Mouse (Mus musculus) hindbrain, postnatal 0 days (tissue): ENCODE results near the gene Kcnn3. TPM values are rescaled to one million over a fixed set of nuclear protein-coding genes. Genes with fewer than 3 reads are reported as not detected.

Experiments used
- ATAC-seq: fragments of 200-750 bp; cut with Nextera tagmentation; 2 replicates; pipeline ENCODE4 v1.8.0; 2017; ENCODE audit warnings: mild to moderate bottlenecking, moderate TSS enrichment, moderate library complexity
- DNase-seq: peaks from one replicate; pipeline ENCODE4 v3.0.0-alpha.2; 2015; ENCODE audit warnings: low spot score
- H3K27ac ChIP-seq: fragments of 300-500 bp; sonication (generic); 2 replicates; pipeline ENCODE4 v1.5.1; 2014; ENCODE audit warnings: mild to moderate bottlenecking
- H3K27me3 ChIP-seq: fragments of 300-500 bp; sonication (generic); 2 replicates; pipeline ENCODE4 v1.6.1; 2014; ENCODE audit warnings: low read length, mixed read lengths; ENCODE audit not compliant: insufficient read depth
- H3K36me3 ChIP-seq: fragments of 300-500 bp; sonication (generic); 2 replicates; pipeline ENCODE4 v1.6.1; 2014; ENCODE audit warnings: low read length, mixed read lengths; ENCODE audit not compliant: insufficient read depth
- H3K4me1 ChIP-seq: fragments of 300-500 bp; sonication (generic); 2 replicates; pipeline ENCODE4 v1.6.1; 2014; ENCODE audit warnings: antibody characterized with exemption, low read length, mixed read lengths; ENCODE audit not compliant: insufficient read depth
- H3K4me2 ChIP-seq: fragments of 300-500 bp; sonication (generic); 2 replicates; pipeline ENCODE4 v1.6.1; 2014; ENCODE audit warnings: low read depth, mild to moderate bottlenecking, low read length, moderate library complexity, mixed read lengths
- H3K4me3 ChIP-seq: fragments of 300-500 bp; sonication (generic); 2 replicates; pipeline ENCODE4 v1.5.1; 2014; ENCODE audit warnings: low read length
- H3K9ac ChIP-seq: fragments of 300-500 bp; sonication (generic); replicated peaks from 2 replicates; pipeline ENCODE4 v1.6.1; 2014; ENCODE audit warnings: mild to moderate bottlenecking, low read length, moderate library complexity, mixed read lengths
- H3K9me3 ChIP-seq: fragments of 300-500 bp; sonication (generic); 2 replicates; pipeline ENCODE4 v1.6.1; 2016; ENCODE audit warnings: low read length, mixed read lengths
- CTCF ChIP-seq: IDR thresholded peaks from 2 replicates; pipeline ENCODE4 v1.5.1; 2016; ENCODE audit warnings: antibody characterized with exemption, control low read depth, low read depth
- WGBS: fragments of 180-500 bp; shearing (Covaris S2); extraction: QIAGEN DNeasy Blood & Tissue Kit; methylation state at CpG from one replicate; pipeline ENCODE4 v1.1.7; 2014; 5-methylcytosine and 5-hydroxymethylcytosine counted together
- polyA plus RNA-seq: library from polyadenylated mRNA; unstranded; fragments of >200 nt; fragmentation: Nextera tagmentation; extraction: Ambion mirVana; gene quantifications from 2 replicates; pipeline ENCODE4 v1.2.1, GENCODE M21; 2015
- total RNA-seq: library from RNA; depleted of rRNA; stranded (reverse); fragments of >200 nt; gene quantifications from 2 replicates; pipeline ENCODE4 v1.2.3, GENCODE M21; 2014

Kcnn3 gene
- total and polyA plus RNA-seq, 2 experiments from 2014 or later = 7.4 to 27.3 TPM

DNA sequence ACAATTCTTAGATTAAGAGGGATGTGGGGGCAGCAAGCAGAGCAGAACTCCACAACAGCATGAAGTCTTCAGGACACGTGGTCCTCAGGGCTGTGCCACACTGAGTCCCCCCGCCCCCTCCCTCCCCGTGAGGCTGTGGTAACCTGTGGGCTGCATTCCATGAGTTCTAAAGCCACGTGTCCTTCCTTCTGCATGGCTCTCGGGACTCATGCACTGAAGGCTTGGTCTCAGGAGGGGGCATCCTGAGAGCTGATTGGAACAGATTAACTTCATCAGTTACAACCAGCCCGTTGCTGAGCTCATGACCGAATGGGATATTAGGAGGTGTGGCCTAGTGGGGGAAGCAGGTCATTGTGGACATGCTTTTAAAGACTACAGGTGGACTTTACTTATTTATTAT, 20.3 kb upstream of the Kcnn3 start:
- Histone ChIP-seq H3K4me3 (no peak overlapping the region), H3K4me1 (no peaks in the 10 kb centered on the region), H3K27ac (no peak overlapping the region), H3K9me3 (no peaks in the 10 kb centered on the region), H3K36me3 (no peaks in the 10 kb centered on the region), H3K9ac (no peak overlapping the region), H3K4me2 (no peak overlapping the region), H3K27me3 (no peaks in the 10 kb centered on the region)
- ATAC-seq (no peak), DNase-seq (no peak)
- WGBS = 49% methylated on average over 7 of the region's 7 CpGs
- TF ChIP-seq CTCF = no peak

DNA sequence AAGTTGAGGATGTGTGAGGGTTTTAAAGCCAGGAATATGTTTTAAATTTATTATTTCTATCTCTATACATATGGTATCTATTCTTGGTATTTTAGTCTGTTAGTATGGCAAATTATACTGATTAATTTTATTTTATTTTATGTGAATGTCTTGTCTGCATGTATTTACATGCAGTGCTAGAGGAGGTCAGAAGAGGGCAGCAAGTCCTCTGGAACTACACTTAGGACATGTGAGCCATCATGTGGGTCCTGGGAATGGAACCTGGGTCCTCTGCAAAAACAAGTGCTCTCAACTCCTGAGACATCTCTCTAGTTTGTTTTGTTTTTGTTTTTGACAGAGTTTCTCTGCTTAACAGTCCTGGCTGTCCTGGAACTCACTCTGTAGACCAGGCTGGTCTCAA, 18.5 kb upstream of the Kcnn3 start:
- DNase-seq = no peak
- H3K9me3 ChIP-seq = no peaks in the 10 kb centered on the region
- no peak overlapping the region for H3K9ac ChIP-seq
- H3K27ac ChIP-seq = no peak overlapping the region
- no peaks in the 10 kb centered on the region for H3K27me3 ChIP-seq
- no peak overlapping the region for H3K4me2 ChIP-seq
- H3K4me3 ChIP-seq = no peak overlapping the region
- peak; percentile 19; the same call in 1 of the 2 replicates for TF ChIP-seq CTCF
- H3K4me1 ChIP-seq = no peaks in the 10 kb centered on the region
- no peak for ATAC-seq
- no peaks in the 10 kb centered on the region for H3K36me3 ChIP-seq

DNA sequence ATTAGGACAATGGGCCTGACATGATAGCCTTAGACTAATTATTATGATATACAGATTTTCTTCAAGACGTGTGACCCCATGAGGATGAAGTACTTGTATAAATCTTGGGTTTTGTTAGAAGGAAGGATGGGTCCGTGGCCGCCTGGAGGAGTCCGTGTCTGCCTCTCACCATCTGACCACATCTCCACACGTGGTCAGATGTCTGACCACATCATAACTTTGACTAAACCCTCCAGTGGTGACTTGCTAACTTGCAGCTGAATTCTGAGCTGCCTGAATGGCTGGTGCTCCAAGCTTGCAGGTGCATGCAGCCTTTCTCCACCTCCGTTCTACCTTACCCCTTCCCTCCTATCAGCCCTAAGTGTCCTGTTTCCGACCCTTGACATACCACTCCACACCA, 17.4 kb upstream of the Kcnn3 start:
- Histone ChIP-seq H3K4me1 (no peaks in the 10 kb centered on the region), H3K9ac (no peak overlapping the region), H3K4me3 (no peak overlapping the region), H3K9me3 (no peaks in the 10 kb centered on the region), H3K4me2 (no peak overlapping the region), H3K27ac (no peak overlapping the region), H3K27me3 (no peaks in the 10 kb centered on the region), H3K36me3 (no peaks in the 10 kb centered on the region)
- WGBS = 81% methylated on average over 7 of the region's 7 CpGs
- DNase-seq (no peak), ATAC-seq (no peak)
- TF ChIP-seq CTCF = no peak

DNA sequence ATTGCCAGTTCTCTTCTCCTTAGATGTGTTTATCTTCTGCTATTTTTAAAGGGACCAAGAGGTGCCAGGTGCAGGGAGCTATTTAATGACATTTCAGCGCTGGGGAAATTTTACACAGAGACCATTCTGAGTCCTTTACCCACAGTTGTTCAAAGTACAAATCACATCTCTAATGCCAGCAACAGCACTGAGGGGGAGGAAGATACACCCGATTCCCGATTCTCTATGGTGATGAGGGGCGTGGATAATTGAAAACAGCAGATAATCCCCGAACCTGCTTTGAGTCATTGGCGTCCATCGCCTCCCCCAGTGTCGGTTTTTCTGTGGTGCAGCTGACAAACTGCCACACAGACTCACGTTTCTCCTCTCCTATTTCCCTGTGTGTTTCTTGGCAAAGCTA, 11.9 kb upstream of the Kcnn3 start:
- Histone ChIP-seq H3K27ac (no peak overlapping the region), H3K9ac (no peak overlapping the region), H3K9me3 (no peaks in the 10 kb centered on the region), H3K27me3 (no peaks in the 10 kb centered on the region), H3K4me3 (no peak overlapping the region), H3K4me2 (no peak overlapping the region), H3K4me1 (peaks cover 6% of the 10 kb centered on the region), H3K36me3 (no peaks in the 10 kb centered on the region)
- ATAC-seq (no peak), DNase-seq (no peak)
- no peak for TF ChIP-seq CTCF
- WGBS = 27% methylated on average over 9 of the region's 9 CpGs

DNA sequence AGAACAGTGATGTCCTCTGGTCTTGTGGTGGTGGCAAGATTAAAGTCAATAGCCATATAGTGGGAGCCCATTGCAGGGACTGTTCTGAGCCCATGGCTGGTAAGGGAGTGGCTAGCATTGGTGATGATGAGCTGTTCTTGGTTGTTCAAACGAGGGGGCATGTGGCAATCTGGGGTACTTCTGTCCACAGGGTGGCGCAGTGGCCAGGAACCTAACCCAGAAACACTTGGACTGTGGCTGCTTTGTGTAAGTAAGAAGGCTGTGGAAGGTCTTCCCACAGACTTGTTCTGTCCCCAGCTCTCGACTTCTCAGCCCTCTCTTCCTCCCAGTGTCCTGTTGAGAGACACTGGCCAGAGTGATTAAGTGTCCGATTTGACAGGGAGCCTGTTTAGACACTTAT, 9.0 kb upstream of the Kcnn3 start:
- peak; percentile 84 for TF ChIP-seq CTCF
- WGBS = 14% methylated on average over 4 of the region's 4 CpGs
- no peak overlapping the region; the same call in 1 of the 2 replicates for H3K9ac ChIP-seq

DNA sequence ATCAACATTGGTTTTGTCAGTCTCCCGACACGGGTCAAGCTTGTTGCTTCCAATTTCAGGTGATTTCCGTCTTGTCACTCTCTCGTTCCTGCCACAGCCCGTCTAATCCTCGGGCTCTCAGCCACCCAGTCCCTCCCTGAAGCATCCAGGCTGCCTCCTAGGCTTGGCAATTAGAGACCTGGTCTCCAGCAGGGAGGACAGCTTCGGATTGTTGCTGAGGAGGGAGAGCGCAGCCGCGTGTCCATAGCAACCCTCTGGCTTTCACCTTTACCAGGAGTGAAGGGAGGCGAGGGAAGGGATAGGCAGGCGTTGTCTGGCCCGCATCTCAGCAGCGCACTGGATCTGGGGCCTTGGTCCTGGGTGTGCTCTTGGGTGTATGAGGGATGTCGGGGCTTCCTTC, 8.6 kb upstream of the Kcnn3 start:
- Histone ChIP-seq H3K9ac (no peak overlapping the region; the same call in 1 of the 2 replicates), H3K27me3 (no peaks in the 10 kb centered on the region), H3K4me1 (peaks cover 6% of the 10 kb centered on the region), H3K9me3 (0 out of 2 replicates have a peak, but pooled peaks cover under 1% of the 10 kb centered on the region), H3K36me3 (no peaks in the 10 kb centered on the region), H3K27ac (peak overlapping the region; percentile 41), H3K4me3 (no peak overlapping the region), H3K4me2 (peak overlapping the region; percentile 43)
- ATAC-seq = peak; percentile 53
- TF ChIP-seq CTCF = no peak
- DNase-seq = peak; percentile 52
- 11% methylated on average over 15 of the region's 15 CpGs for WGBS

More for the DNA sequence above, 9.0 kb upstream of the Kcnn3 start:
- Histone ChIP-seq H3K4me1 (peaks cover 6% of the 10 kb centered on the region), H3K27me3 (no peaks in the 10 kb centered on the region), H3K27ac (peak overlapping the region; percentile 41), H3K4me2 (peak overlapping the region; percentile 43), H3K9me3 (no peaks in the 10 kb centered on the region), H3K4me3 (no peak overlapping the region), H3K36me3 (no peaks in the 10 kb centered on the region)
- peak; percentile 67 for ATAC-seq
- peak; percentile 86 for DNase-seq

DNA sequence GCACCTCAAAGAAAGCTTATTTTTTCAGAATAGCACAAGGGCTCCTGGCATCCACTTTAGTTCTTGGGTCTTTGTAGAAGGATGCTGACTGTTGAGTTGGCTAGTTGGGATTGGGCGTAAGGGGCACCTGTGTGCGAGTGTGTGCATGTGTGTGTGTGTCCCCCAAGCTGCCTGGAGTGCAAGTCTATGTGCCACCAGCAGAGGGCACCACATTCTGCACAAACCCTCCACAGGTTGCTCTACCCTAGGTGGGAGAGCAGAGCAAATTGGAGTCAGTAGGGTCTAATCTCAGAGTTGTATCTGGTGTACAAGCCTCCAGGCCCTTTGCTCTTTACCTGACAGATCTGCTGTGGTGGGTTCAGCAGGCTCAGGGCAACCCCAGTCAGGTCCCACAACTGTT, 7.7 kb upstream of the Kcnn3 start:
- Histone ChIP-seq H3K27me3 (no peaks in the 10 kb centered on the region), H3K36me3 (no peaks in the 10 kb centered on the region), H3K4me1 (peaks cover 6% of the 10 kb centered on the region), H3K9ac (no peak overlapping the region), H3K4me3 (no peak overlapping the region), H3K4me2 (no peak overlapping the region), H3K27ac (no peak overlapping the region), H3K9me3 (0 out of 2 replicates have a peak, but pooled peaks cover 4% of the 10 kb centered on the region)
- ATAC-seq (no peak), DNase-seq (peak; percentile 58)
- peak; percentile 75 for TF ChIP-seq CTCF
- WGBS = 97% methylated on average over 2 of the region's 2 CpGs
